Mouse (Mus musculus): ENCODE results near the gene Glis3. TPM values are rescaled to one million over a fixed set of nuclear protein-coding genes. Genes with fewer than 3 reads are reported as not detected.

The Glis3 gene
- polyA plus RNA-seq, 1 experiment from 2014 or later, result 0.85 TPM

GRCm38 (mm10) chr19:28287431-28287830, 392.4 kb downstream of the Glis3 start:
- H3K27ac ChIP-seq (replicated peaks), result no peak overlapping the region
- H3K36me3 ChIP-seq (ENCODE audit: control insufficient read depth, insufficient read depth, low read length), result no peaks in the 10 kb centered on the region
- no peak overlapping the region for H3K4me2 ChIP-seq (replicated peaks; ENCODE audit: low read depth)
- H3K27me3 ChIP-seq (ENCODE audit: control insufficient read depth, insufficient read depth, low read length), result no peaks in the 10 kb centered on the region
- H3K9ac ChIP-seq (ENCODE audit: low read length), result no peak overlapping the region
- no peaks in the 10 kb centered on the region for H3K4me1 ChIP-seq (replicated peaks; ENCODE audit: control insufficient read depth, insufficient read depth)
- 37% methylated on average over 2 of the region's 2 CpGs for WGBS
- H3K9me3 ChIP-seq (ENCODE audit: control insufficient read depth, low read length), result no peaks in the 10 kb centered on the region
- no peak overlapping the region for H3K4me3 ChIP-seq (ENCODE audit: low read depth, low read length)
- TF ChIP-seq EP300 (optimal IDR thresholded peaks at IDR 0.05) (no peak), CTCF (IDR thresholded peaks at IDR 0.05; ENCODE audit: low read depth) (no peak)
- DNase-seq (ENCODE audit: low spot score), result no peak
- ATAC-seq (ENCODE audit: low FRiP score, low TSS enrichment), result no peak

DNA sequence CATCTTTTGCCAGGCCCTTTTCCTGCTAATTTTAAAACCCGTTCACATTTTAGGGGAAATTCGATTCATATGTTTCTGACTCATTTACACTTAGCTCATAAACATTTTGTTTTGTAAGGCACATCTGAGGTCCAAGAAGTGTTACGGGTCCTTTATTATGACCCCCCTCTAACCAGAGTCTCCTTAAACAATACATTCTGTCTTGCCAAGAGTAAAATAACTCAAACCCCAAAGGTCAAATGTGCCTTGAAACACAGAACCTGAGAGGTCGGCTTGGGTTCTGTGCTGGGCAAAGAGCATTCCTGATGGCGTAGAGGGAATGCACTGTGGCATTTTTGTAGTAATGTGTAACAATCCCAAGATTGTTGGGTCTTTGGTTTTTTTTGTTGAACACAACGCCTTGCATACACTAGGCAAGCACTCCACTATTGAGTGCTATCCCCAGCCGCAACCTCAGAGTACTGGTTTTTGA, 395.7 kb downstream of the Glis3 start:
- Histone ChIP-seq H3K4me1 (replicated peaks; ENCODE audit: control insufficient read depth, insufficient read depth) (no peaks in the 10 kb centered on the region), H3K4me2 (replicated peaks; ENCODE audit: low read depth) (no peak overlapping the region), H3K27ac (replicated peaks) (no peak overlapping the region), H3K36me3 (ENCODE audit: control insufficient read depth, insufficient read depth, low read length) (no peaks in the 10 kb centered on the region), H3K9me3 (ENCODE audit: control insufficient read depth, low read length) (no peaks in the 10 kb centered on the region), H3K4me3 (ENCODE audit: low read depth, low read length) (no peak overlapping the region), H3K9ac (ENCODE audit: low read length) (no peak overlapping the region), H3K27me3 (ENCODE audit: control insufficient read depth, insufficient read depth, low read length) (no peaks in the 10 kb centered on the region)
- WGBS, result 86% methylated on average over 7 of the region's 7 CpGs
- DNase-seq (ENCODE audit: low spot score), result no peak
- TF ChIP-seq EP300 (optimal IDR thresholded peaks at IDR 0.05) (no peak), CTCF (IDR thresholded peaks at IDR 0.05; ENCODE audit: low read depth) (no peak)
- no peak for ATAC-seq (ENCODE audit: low FRiP score, low TSS enrichment)

GRCm38 (mm10) chr19:28283241-28284097, 396.4 kb downstream of the Glis3 start:
- H3K27me3 ChIP-seq (ENCODE audit: control insufficient read depth, insufficient read depth, low read length), result no peaks in the 10 kb centered on the region
- no peak for DNase-seq (ENCODE audit: low spot score)
- H3K9ac ChIP-seq (ENCODE audit: low read length), result no peak overlapping the region
- TF ChIP-seq EP300 (optimal IDR thresholded peaks at IDR 0.05) (no peak), CTCF (IDR thresholded peaks at IDR 0.05; ENCODE audit: low read depth) (no peak)
- H3K4me3 ChIP-seq (ENCODE audit: low read depth, low read length), result no peak overlapping the region
- H3K4me2 ChIP-seq (replicated peaks; ENCODE audit: low read depth), result no peak overlapping the region
- 88% methylated on average over 7 of the region's 7 CpGs for WGBS
- H3K9me3 ChIP-seq (ENCODE audit: control insufficient read depth, low read length), result no peaks in the 10 kb centered on the region
- no peaks in the 10 kb centered on the region for H3K36me3 ChIP-seq (ENCODE audit: control insufficient read depth, insufficient read depth, low read length)
- no peaks in the 10 kb centered on the region for H3K4me1 ChIP-seq (replicated peaks; ENCODE audit: control insufficient read depth, insufficient read depth)
- H3K27ac ChIP-seq (replicated peaks), result no peak overlapping the region
- ATAC-seq (ENCODE audit: low FRiP score, low TSS enrichment), result no peak

- 73% methylated on average over 4 of the region's 4 CpGs for WGBS
- Histone ChIP-seq H3K9ac (ENCODE audit: low read length) (no peak overlapping the region), H3K4me1 (replicated peaks; ENCODE audit: control insufficient read depth, insufficient read depth) (no peaks in the 10 kb centered on the region), H3K36me3 (ENCODE audit: control insufficient read depth, insufficient read depth, low read length) (no peaks in the 10 kb centered on the region), H3K4me3 (ENCODE audit: low read depth, low read length) (no peak overlapping the region), H3K9me3 (ENCODE audit: control insufficient read depth, low read length) (no peaks in the 10 kb centered on the region), H3K4me2 (replicated peaks; ENCODE audit: low read depth) (no peak overlapping the region), H3K27me3 (ENCODE audit: control insufficient read depth, insufficient read depth, low read length) (no peaks in the 10 kb centered on the region), H3K27ac (replicated peaks) (no peak overlapping the region)
- no peak for ATAC-seq (ENCODE audit: low FRiP score, low TSS enrichment)
- TF ChIP-seq EP300 (optimal IDR thresholded peaks at IDR 0.05) (no peak), CTCF (IDR thresholded peaks at IDR 0.05; ENCODE audit: low read depth) (no peak)
- DNase-seq (ENCODE audit: low spot score), result no peak
Observed at GRCm38 (mm10) chr19:28281405-28281804, 398.5 kb downstream of the Glis3 start.

GRCm38 (mm10) chr19:28277104-28277503, 402.8 kb downstream of the Glis3 start:
- Histone ChIP-seq H3K27ac (replicated peaks) (no peak overlapping the region), H3K4me3 (ENCODE audit: low read depth, low read length) (no peak overlapping the region), H3K4me1 (replicated peaks; ENCODE audit: control insufficient read depth, insufficient read depth) (no peaks in the 10 kb centered on the region), H3K36me3 (ENCODE audit: control insufficient read depth, insufficient read depth, low read length) (no peaks in the 10 kb centered on the region), H3K27me3 (ENCODE audit: control insufficient read depth, insufficient read depth, low read length) (no peaks in the 10 kb centered on the region), H3K4me2 (replicated peaks; ENCODE audit: low read depth) (no peak overlapping the region), H3K9ac (ENCODE audit: low read length) (no peak overlapping the region), H3K9me3 (ENCODE audit: control insufficient read depth, low read length) (no peaks in the 10 kb centered on the region)
- TF ChIP-seq EP300 (optimal IDR thresholded peaks at IDR 0.05), result no peak
- no peak for TF ChIP-seq CTCF (IDR thresholded peaks at IDR 0.05; ENCODE audit: low read depth)
- ATAC-seq (ENCODE audit: low FRiP score, low TSS enrichment) (no peak), DNase-seq (ENCODE audit: low spot score) (no peak)
- WGBS, result 82% methylated on average over 2 of the region's 2 CpGs

DNA sequence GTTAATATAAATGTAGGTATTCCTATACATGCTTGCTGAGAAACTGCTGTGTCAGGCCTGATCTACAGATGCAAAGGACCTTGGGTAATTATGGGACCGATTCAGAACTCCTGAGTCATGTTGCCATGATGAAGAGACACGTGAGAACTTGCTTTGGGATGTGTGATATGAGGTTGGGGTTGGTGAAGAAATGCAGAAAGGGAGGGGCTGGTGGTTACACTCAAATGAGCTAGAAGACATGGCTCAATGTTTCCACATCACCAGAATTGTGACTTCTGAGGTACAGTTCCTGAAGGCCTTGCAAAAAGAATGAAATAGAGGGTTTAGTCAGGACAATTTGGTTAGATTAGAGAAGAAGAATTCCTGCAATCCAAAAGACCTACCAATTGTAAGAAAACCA, 405.4 kb downstream of the Glis3 start:
- Histone ChIP-seq H3K36me3 (ENCODE audit: control insufficient read depth, insufficient read depth, low read length) (no peaks in the 10 kb centered on the region), H3K27me3 (ENCODE audit: control insufficient read depth, insufficient read depth, low read length) (no peaks in the 10 kb centered on the region), H3K27ac (replicated peaks) (no peak overlapping the region), H3K4me2 (replicated peaks; ENCODE audit: low read depth) (no peak overlapping the region), H3K9me3 (ENCODE audit: control insufficient read depth, low read length) (no peaks in the 10 kb centered on the region), H3K4me1 (replicated peaks; ENCODE audit: control insufficient read depth, insufficient read depth) (no peaks in the 10 kb centered on the region), H3K9ac (ENCODE audit: low read length) (no peak overlapping the region), H3K4me3 (ENCODE audit: low read depth, low read length) (no peak overlapping the region)
- TF ChIP-seq CTCF (IDR thresholded peaks at IDR 0.05; ENCODE audit: low read depth) (no peak), EP300 (optimal IDR thresholded peaks at IDR 0.05) (no peak)
- 65% methylated on average over 2 of the region's 2 CpGs for WGBS
- DNase-seq (ENCODE audit: low spot score), result no peak
- no peak for ATAC-seq (ENCODE audit: low FRiP score, low TSS enrichment)

Data from stomach, postnatal 0 days (tissue).